Mouse (Mus musculus) liver, embryonic 15.5 days (tissue): ENCODE results near the gene Wnt3a. TPM values are rescaled to one million over a fixed set of nuclear protein-coding genes. Genes with fewer than 3 reads are reported as not detected.

Experiments used
- ATAC-seq: fragments of 200-750 bp; cut with Nextera tagmentation; 2 replicates; pipeline ENCODE4 v1.8.0; 2017; ENCODE audit warnings: moderate number of reproducible peaks, mild to moderate bottlenecking, moderate library complexity; ENCODE audit not compliant: insufficient read depth
- H3K27ac ChIP-seq: fragments of 300-500 bp; sonication (generic); replicated peaks from 2 replicates; pipeline ENCODE4 v1.5.1; 2015; ENCODE audit warnings: mild to moderate bottlenecking, inconsistent platforms
- H3K27me3 ChIP-seq: fragments of 300-500 bp; sonication (generic); 2 replicates; pipeline ENCODE4 v1.6.1; 2015; ENCODE audit warnings: mild to moderate bottlenecking, inconsistent platforms
- H3K36me3 ChIP-seq: fragments of 300-500 bp; sonication (generic); replicated peaks from 2 replicates; pipeline ENCODE4 v1.6.1; 2015; ENCODE audit warnings: moderate library complexity, mild to moderate bottlenecking, inconsistent platforms
- H3K4me1 ChIP-seq: fragments of 300-500 bp; sonication (generic); replicated peaks from 2 replicates; pipeline ENCODE4 v1.6.1; 2015; ENCODE audit warnings: inconsistent platforms
- H3K4me2 ChIP-seq: fragments of 300-500 bp; sonication (generic); 2 replicates; pipeline ENCODE4 v1.6.1; 2015; ENCODE audit warnings: moderate library complexity, mild to moderate bottlenecking, inconsistent platforms
- H3K4me3 ChIP-seq: fragments of 300-500 bp; sonication (generic); replicated peaks from 2 replicates; pipeline ENCODE4 v1.5.1; 2015; ENCODE audit warnings: mild to moderate bottlenecking, inconsistent platforms
- H3K9ac ChIP-seq: fragments of 300-500 bp; sonication (generic); 2 replicates; pipeline ENCODE4 v1.6.1; 2015; ENCODE audit warnings: moderate library complexity, mild to moderate bottlenecking, inconsistent platforms
- H3K9me3 ChIP-seq: fragments of 300-500 bp; sonication (generic); replicated peaks from 2 replicates; pipeline ENCODE4 v1.6.1; 2016; ENCODE audit warnings: inconsistent platforms
- WGBS: fragments of 180-500 bp; shearing (Covaris S2); methylation state at CpG from one replicate; pipeline ENCODE4 v1.1.7; 2015; ENCODE audit warnings: mixed read lengths; ENCODE audit not compliant: insufficient replicate concordance; 5-methylcytosine and 5-hydroxymethylcytosine counted together
- polyA plus RNA-seq: library from polyadenylated mRNA; unstranded; fragments of >200 nt; fragmentation: Nextera tagmentation; extraction: Ambion mirVana; gene quantifications from 2 replicates; pipeline ENCODE4 v1.2.1, GENCODE M21; 2015

The Wnt3a gene
- polyA plus RNA-seq, 1 experiment from 2014 or later: not detected

DNA sequence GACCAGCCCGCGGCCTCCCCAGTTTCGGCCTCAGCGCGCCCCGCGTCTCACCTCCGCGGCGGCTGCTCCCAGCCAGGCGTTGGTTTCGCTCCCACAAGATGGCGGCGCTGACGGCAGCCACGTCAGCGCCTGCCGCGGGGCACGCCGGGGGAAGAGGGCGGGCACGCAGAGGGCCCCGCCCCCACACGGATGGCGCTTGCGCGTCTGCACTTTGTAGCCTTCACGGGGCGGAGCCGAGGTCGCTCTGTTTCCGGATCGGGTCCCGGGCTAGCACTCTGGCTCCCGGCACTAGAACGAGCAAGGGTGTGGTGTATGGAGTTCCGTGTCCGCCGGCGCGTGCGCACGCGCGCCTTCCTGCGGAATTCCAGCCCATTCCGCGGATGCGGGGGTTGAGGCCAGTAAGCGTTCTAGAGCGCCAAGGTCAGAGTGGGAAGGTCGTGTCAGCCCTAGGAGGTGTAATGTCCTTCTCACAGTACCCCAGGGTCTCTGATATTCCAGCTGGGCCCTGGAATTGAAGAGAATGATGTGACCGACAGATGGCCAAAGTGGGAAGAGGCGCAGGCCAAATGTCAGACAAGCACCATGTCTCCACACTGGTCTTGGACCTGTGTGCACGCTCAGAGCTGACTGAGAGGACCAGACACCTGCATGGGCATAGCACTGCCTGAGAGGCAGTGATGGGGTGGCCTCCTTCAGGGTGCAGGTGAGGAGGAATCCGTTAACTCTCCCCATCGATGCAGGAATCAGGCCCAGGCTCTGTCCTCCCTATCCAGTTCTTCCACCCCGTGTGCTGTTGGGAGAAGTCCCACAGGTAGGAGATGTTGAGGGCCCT is 62.2 kb downstream of the Wnt3a start, which contains the start of gene Arf1:
Arf1 (minus strand) TSS at position 149 of the 832 bp plus-strand sequence.
- H3K4me1 ChIP-seq: peaks cover 55% of the 10 kb centered on the region
- 4% methylated on average over 48 of the region's 59 CpGs for WGBS
- peak; percentile 95 for ATAC-seq

DNA sequence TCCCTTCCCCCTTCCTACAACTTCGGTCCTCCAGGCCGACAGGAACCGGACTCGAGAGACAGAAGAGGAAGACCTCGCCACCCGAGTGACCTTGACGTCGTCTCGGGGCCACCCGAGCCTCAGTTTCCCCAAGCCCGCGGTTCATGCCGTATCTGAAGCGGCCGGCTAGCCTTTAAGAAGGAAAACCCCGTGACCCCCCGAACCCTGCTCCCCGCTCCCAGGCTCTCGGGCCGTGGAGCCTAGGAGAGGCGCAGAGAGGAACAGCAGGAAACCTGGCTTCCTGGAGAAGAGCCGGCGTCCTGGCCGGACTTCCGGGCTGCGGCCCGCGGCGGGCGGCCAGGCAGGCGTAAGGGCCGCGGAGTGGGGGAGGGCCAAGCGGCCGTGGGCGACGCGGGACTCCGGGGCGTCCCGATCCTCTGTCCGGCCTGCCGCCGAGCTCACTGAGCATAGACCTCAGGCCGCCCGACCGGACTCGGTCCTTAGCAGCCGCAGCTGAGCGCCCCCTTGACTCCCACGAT is 62.9 kb downstream of the Wnt3a start:
- under 1% methylated on average over 51 of the region's 51 CpGs for WGBS
- Histone ChIP-seq H3K4me3 (peak overlapping the region; percentile 97), H3K4me2 (peak overlapping the region; percentile 86), H3K36me3 (peaks cover 14% of the 10 kb centered on the region), H3K27ac (peak overlapping the region; percentile 90), H3K27me3 (peaks cover 12% of the 10 kb centered on the region), H3K9me3 (no peaks in the 10 kb centered on the region), H3K9ac (peak overlapping the region; percentile 100), H3K4me1 (peaks cover 62% of the 10 kb centered on the region)
- ATAC-seq: peak; percentile 76

More for the DNA sequence above, 62.2 kb downstream of the Wnt3a start, which contains the start of gene Arf1:
- peaks cover 19% of the 10 kb centered on the region for H3K27me3 ChIP-seq
- H3K9ac ChIP-seq: peak within 1 kb of the TSS; percentile 100
- peak within 1 kb of the TSS; percentile 86 for H3K4me2 ChIP-seq
- peaks cover 7% of the 10 kb centered on the region for H3K36me3 ChIP-seq
- H3K27ac ChIP-seq: peak within 1 kb of the TSS; percentile 90
- peak within 1 kb of the TSS; percentile 97 for H3K4me3 ChIP-seq
- no peaks in the 10 kb centered on the region for H3K9me3 ChIP-seq

DNA sequence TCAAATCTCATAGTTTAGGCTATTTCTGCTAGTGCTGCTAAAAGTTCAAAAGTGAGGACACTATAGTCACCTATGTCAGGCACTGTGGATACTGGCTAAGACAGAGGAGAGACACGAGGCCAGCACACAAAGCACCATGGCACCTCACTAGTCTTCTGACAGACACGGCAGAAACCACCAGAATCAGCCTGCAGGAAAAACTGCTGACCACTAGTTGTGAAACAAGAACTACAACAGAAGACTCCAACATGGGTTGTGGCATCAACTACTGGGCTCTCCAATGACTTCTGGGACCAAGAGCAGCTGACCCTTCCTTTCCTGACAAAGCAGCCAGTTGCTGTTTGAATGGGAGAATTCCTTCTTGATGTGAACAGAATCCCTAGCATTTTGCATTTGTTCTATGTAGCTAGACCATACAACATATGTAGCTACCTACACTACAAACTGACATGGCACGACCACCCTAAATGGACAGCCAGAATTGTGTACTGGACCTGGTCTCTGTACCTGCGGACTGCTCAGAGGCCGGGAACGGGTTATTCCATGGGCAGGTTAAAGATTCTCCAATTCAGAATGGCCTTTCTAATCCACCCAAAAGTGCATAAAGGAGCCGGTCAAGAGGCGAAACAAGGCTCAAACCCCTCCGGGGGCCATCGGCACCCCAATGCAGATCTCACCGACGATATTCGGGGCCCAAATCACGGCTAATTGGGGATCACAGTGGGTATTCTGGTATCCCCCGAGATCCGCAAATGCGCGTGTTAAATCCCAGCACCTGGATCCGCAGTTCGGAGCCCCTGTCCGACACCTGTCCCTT is 63.6 kb downstream of the Wnt3a start:
- Histone ChIP-seq H3K4me2 (peak overlapping the region; percentile 86), H3K36me3 (peaks cover 17% of the 10 kb centered on the region), H3K9me3 (no peaks in the 10 kb centered on the region), H3K9ac (peak overlapping the region; percentile 100), H3K4me3 (peak overlapping the region; percentile 97), H3K4me1 (peaks cover 69% of the 10 kb centered on the region), H3K27me3 (peaks cover 6% of the 10 kb centered on the region; the same call in 1 of the 2 replicates), H3K27ac (peak overlapping the region; percentile 90)
- 2% methylated on average over 21 of the region's 21 CpGs for WGBS
- ATAC-seq: no peak

DNA sequence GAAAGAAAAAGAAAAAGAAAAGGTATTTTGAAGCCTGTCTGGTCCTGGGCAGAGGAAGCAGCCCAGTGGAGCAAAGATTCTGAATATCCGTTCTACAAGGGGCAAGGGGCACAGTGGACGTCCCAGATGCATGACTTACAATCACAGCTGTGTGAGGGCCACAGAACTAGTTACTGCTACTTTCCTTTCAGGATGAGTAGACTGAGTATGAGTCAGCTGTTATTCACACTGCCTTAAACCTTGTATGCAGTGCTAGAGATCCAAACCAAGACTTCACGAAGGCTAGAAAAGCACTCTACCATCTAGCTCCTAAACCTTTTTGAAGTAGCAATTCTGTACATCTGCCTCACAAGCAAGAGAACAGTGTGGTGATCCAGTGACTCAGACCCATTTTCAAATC is 64.3 kb downstream of the Wnt3a start:
- ATAC-seq: no peak

DNA sequence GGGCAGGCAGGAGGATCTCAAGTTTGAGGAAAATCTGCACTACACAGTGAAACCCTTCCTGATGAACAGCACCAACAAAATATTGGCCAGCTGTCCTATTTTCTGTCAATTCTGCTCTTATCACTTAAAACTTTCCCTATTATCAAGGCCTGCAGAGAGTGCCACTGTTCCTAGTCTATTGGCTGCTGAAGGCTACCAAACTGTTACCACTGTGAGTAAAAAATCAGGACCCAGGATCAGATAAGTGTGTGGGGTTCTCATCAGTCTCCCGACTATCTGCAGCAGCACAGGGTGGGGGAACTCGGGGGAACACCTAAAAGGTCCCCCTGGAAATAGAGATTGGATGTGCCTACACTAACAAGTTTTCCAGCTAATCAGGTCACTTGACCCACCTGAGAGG is 65.4 kb downstream of the Wnt3a start:
- 0 out of 2 replicates have a peak overlapping the region, but pooled peaks have one; percentile 7 for H3K4me3 ChIP-seq

More for the DNA sequence above, 64.3 kb downstream of the Wnt3a start:
- Histone ChIP-seq H3K9me3 (no peaks in the 10 kb centered on the region), H3K27ac (peak overlapping the region; percentile 90), H3K4me3 (peak overlapping the region; percentile 97), H3K27me3 (no peaks in the 10 kb centered on the region), H3K4me1 (peaks cover 76% of the 10 kb centered on the region), H3K4me2 (peak overlapping the region; percentile 86), H3K9ac (peak overlapping the region; percentile 100), H3K36me3 (peaks cover 21% of the 10 kb centered on the region)
- WGBS: 43% methylated on average over 3 of the region's 3 CpGs

DNA sequence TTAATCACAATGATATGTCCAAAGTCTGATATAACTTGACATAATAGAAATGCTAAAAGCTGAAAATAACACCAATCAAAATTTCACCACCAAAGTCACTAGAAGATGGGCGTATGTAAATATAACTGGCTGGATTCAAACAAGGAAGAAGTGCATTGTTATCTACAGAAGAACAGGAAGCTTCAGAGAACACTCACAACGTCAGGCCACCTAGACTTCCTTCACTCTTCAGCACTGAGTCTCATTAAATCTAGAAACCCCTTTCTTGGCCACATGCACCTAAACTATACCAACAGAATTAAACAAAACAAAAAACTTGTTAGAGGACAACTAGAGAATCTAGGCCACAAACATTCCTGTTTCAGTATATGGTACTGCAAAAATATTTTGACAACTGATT is 66.1 kb downstream of the Wnt3a start:
- H3K9ac ChIP-seq: no peak overlapping the region
- WGBS: 14% methylated on average over 2 of the region's 2 CpGs
- peak overlapping the region; percentile 86; the same call in 1 of the 2 replicates for H3K4me2 ChIP-seq
- peaks cover 38% of the 10 kb centered on the region for H3K36me3 ChIP-seq
- no peak overlapping the region for H3K27ac ChIP-seq
- no peak overlapping the region for H3K4me3 ChIP-seq
- no peaks in the 10 kb centered on the region for H3K9me3 ChIP-seq
- no peak for ATAC-seq
- no peaks in the 10 kb centered on the region for H3K27me3 ChIP-seq
- H3K4me1 ChIP-seq: peaks cover 83% of the 10 kb centered on the region

More for the DNA sequence above, 65.4 kb downstream of the Wnt3a start:
- H3K36me3 ChIP-seq: peaks cover 31% of the 10 kb centered on the region
- no peaks in the 10 kb centered on the region for H3K27me3 ChIP-seq
- 0 out of 2 replicates have a peak overlapping the region, but pooled peaks have one; percentile 5 for H3K9ac ChIP-seq
- no peak for ATAC-seq
- WGBS: 4% methylated on average over 2 of the region's 2 CpGs
- H3K4me2 ChIP-seq: peak overlapping the region; percentile 86
- H3K4me1 ChIP-seq: peaks cover 81% of the 10 kb centered on the region
- no peak overlapping the region for H3K27ac ChIP-seq
- H3K9me3 ChIP-seq: no peaks in the 10 kb centered on the region

DNA sequence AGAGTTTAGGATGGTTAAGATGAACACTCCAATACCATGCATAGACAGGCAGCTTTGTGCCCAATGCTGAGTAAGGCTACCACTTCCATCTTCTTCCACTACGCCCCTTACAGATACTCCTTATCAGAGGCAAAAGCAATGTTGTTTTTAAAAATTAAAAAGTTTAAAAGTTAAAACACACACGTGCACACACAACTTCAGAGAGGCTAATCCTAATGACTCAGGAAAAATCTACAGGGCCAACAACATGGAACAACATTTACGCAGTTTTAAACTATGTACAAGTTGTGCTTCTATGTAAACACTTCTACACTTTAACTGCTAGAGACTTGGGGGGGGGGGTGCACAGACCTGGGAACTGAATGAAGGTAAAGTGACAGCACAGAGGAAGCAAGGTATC is 66.5 kb downstream of the Wnt3a start:
- Histone ChIP-seq H3K9me3 (no peaks in the 10 kb centered on the region), H3K36me3 (peaks cover 41% of the 10 kb centered on the region), H3K27me3 (no peaks in the 10 kb centered on the region), H3K4me2 (0 out of 2 replicates have a peak overlapping the region, but pooled peaks have one; percentile 13), H3K9ac (no peak overlapping the region), H3K4me3 (no peak overlapping the region), H3K27ac (no peak overlapping the region), H3K4me1 (peaks cover 84% of the 10 kb centered on the region)
- 68% methylated on average over 3 of the region's 3 CpGs for WGBS
- ATAC-seq: no peak

DNA sequence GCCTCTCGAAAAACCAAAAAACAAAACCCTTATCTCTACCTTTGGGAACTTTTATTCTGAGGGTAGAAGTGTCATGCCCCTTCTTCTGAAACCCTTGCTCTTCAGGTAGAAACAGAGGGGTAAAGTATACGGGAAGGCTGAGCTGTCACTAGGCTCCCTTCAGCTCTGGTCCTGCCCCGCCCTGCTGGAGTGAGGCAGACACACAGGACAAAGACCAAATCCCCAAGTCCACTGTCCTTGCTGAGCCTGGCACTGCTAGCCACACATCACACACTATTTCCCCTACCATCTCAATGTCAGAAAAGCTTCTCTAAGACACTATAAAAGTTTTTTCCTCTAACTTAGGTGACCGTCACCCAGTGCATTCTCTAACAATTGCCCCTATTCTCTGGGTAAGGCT is 68.2 kb downstream of the Wnt3a start:
- no peaks in the 10 kb centered on the region for H3K9me3 ChIP-seq
- no peak for ATAC-seq
- no peak overlapping the region for H3K4me2 ChIP-seq
- peaks cover 93% of the 10 kb centered on the region for H3K4me1 ChIP-seq
- H3K9ac ChIP-seq: no peak overlapping the region
- no peak overlapping the region for H3K4me3 ChIP-seq
- H3K36me3 ChIP-seq: peaks cover 57% of the 10 kb centered on the region
- H3K27me3 ChIP-seq: no peaks in the 10 kb centered on the region
- WGBS: 57% methylated on average over 4 of the region's 4 CpGs
- 0 out of 2 replicates have a peak overlapping the region, but pooled peaks have one; percentile 1 for H3K27ac ChIP-seq

GRCm38 (mm10) chr11:59221604-59222003 is 68.9 kb downstream of the Wnt3a start:
- H3K4me1 ChIP-seq: peaks cover 91% of the 10 kb centered on the region
- H3K27me3 ChIP-seq: no peaks in the 10 kb centered on the region
- no peak overlapping the region for H3K9ac ChIP-seq
- no peak overlapping the region for H3K4me3 ChIP-seq
- H3K36me3 ChIP-seq: peaks cover 63% of the 10 kb centered on the region
- ATAC-seq: no peak
- no peak overlapping the region for H3K4me2 ChIP-seq
- no peak overlapping the region; the same call in 1 of the 2 replicates for H3K27ac ChIP-seq
- H3K9me3 ChIP-seq: no peaks in the 10 kb centered on the region

- Histone ChIP-seq H3K27ac (no peak overlapping the region), H3K4me1 (peaks cover 74% of the 10 kb centered on the region), H3K36me3 (peaks cover 85% of the 10 kb centered on the region), H3K27me3 (no peaks in the 10 kb centered on the region), H3K4me3 (no peak overlapping the region), H3K9me3 (no peaks in the 10 kb centered on the region), H3K9ac (no peak overlapping the region), H3K4me2 (no peak overlapping the region)
- no peak for ATAC-seq
Observed at GRCm38 (mm10) chr11:59219064-59219463, 71.5 kb downstream of the Wnt3a start.
